Mouse (Mus musculus) gastrocnemius, postnatal 4 days (tissue): ENCODE measurements around the gene Josd2. TPM values are rescaled to one million over a fixed set of nuclear protein-coding genes. Genes with fewer than 3 reads are reported as not detected.
A peak's percentile ranks its signal among the peaks of the same experiment; 100 is the strongest.

Experiments
- DNase-seq, 2 experiments: peaks; one replicate each; pipeline ENCODE4 v3.0.0; 2021 to 2022; ENCODE audit warnings: low spot score in 2 of 2, mixed read lengths in 2 of 2
- microRNA-seq: library from miRNA; unstranded; fragments of <30 nt; microRNA quantifications from one replicate; pipeline ENCODE4 v1.2.0, GENCODE M21; 2021
- total RNA-seq, 2 experiments: library from RNA; stranded (reverse); gene quantifications; 2 replicates each; pipeline ENCODE4 v1.2.3; 2021

Josd2 gene
- total RNA-seq, 2 experiments from 2014 or later, result 67.2 to 77.6 TPM

GRCm38 (mm10) chr7:44495992-44496770, 28.4 kb downstream of the Josd2 start, which contains the start of the genes Emc10 and Fam71e1:
Gene Emc10 (minus strand): TSS chr7:44496529.
Gene Fam71e1 (plus strand): TSS chr7:44496581.
- DNase-seq, result peak; percentile 96

- DNase-seq, result no peak
These were observed 29.0 kb downstream of the Josd2 start for GRCm38 (mm10) chr7:44496771-44497109.

DNA sequence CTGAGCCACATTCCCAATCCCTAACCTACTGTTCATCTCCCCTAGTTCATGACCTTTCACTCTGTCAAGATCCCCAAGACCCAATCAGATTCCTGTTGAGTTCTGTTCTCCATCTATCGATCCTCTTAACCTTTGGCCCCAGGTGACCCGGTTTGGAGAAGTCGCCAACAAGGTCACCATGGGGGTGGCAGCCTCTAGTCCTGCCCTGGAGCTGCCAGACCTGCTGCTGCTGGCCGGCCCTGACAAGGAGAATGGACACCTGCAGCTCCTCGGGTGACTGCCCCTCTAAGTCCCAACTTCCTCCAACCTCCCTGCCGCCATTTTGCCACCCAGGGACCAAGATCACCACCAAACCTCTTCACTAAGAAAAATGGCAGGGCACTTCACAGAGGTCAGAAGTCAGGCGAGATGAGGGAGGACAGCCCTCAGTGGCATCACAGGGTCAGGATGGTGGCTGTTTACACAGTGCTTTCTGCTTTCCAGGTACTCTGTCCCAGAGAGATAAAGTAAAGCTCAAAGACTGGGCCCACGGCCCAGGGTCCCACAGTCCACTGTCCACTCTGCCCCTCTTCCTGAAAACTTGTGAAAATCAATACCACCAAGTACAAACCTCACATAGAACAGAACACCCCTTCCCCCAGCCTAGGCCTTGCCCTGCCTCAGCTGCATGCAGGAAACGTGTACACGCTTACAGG, 29.7 kb downstream of the Josd2 start:
- no peak for DNase-seq

DNA sequence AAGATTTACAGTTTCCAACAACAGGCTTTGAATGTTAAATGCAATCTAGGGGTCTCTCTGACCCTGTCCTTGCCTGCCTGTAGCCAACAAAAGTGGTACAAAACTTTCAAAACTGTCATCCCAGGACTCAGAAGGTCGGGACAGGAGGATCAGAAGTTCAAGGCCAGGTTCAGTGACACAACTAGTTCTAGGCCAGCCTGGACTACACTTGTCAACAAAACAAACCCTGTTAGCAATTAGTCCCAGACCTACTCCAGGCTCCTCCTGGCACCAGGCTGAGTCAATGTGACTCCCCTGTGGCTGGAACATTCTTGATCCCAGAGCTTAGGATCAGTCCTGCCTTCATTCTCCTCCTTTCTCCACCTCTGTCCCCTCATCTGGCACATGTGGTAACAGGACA, 31.1 kb downstream of the Josd2 start:
- DNase-seq, result no peak

DNA sequence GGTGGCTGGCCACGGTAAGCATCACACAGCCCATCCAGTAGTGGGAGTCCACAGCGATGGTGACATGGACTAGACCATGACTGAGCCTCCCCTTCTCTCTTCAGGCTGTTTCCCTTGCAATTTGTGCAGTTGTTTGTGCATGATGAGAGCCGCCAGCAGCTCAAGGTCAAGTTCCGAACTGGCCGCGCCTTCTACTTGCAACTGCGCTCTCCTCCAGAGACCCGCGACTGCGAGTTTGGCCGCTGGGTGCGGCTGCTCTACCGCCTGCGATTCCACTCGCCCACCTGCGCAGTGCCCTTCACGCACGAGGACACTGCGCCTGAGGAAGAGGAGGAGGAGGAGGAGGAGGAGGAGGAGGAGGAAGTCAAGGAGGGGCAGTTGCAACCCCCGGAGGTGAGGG, 32.3 kb downstream of the Josd2 start:
- no peak for DNase-seq

DNA sequence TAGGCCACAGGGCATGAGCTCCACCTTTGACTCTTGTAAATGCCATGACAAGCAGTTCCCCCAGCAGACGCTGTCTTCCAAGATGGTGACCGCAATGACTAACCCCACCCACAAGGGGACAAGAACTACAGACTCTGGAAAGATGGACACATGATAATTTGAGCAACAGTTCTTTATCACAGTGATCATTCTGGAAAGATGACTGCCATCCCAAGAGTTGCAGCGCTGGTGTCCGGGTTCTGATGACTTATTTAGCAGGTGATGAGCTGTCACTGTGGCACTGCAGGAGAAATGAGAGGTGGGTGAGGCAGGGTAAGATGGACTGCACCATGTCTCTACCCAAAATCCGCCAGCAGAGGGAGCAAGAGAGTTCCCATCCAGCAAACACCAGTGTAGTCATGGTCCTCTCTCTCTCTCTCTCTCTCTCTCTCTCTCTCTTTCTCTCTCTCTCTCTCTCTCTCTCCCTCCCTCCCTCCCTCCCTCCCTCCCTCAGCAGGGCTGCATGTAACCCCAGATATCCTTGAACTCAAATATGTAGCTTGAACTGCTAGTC, 33.9 kb downstream of the Josd2 start:
- DNase-seq, result peak in 1 of 2 experiments; percentile 64

GRCm38 (mm10) chr7:44507491-44507890, 39.7 kb downstream of the Josd2 start:
- DNase-seq, result no peak

- DNase-seq, result no peak
These were observed 51.6 kb downstream of the Josd2 start for GRCm38 (mm10) chr7:44519240-44519913.

- DNase-seq, result no peak
These were observed 53.2 kb downstream of the Josd2 start for GRCm38 (mm10) chr7:44520990-44521389.

Small RNA genes lying within 50 kb of the gene (microRNA-seq; reads per million reads assigned to microRNA genes)
- gene Mir7052, result 0.63 reads per million

Other genes starting within 250 kb of the Josd2 start
- gene Klk1, start 242.6 kb upstream of the Josd2 start, total RNA-seq, result not detected
- not detected for gene Gm36864, start 231.8 kb upstream of the Josd2 start, total RNA-seq
- under 1 TPM; 0.26 to 0.32 TPM for gene 1700028J19Rik, start 221.3 kb upstream of the Josd2 start, total RNA-seq
- 10 to 100 TPM; 47.7 to 72.0 TPM for gene 2410002F23Rik, start 221.3 kb upstream of the Josd2 start, total RNA-seq
- gene Acp4, start 210.6 kb upstream of the Josd2 start, total RNA-seq, result not detected
- not detected for gene Gm15517, start 206.5 kb upstream of the Josd2 start, total RNA-seq
- gene Clec11a, start 161.1 kb upstream of the Josd2 start, total RNA-seq, result 1 to 10 TPM; 3.9 to 4.7 TPM
- gene Shank1, start 157.7 kb upstream of the Josd2 start, total RNA-seq, result 1 to 10 TPM; 3.0 to 3.5 TPM
- under 1 TPM; 0.34 to 0.49 TPM for gene Syt3, start 83.9 kb upstream of the Josd2 start, total RNA-seq
- not detected for gene 1700008O03Rik, start 82.2 kb upstream of the Josd2 start, total RNA-seq
- gene Lrrc4b, start 39.0 kb upstream of the Josd2 start, total RNA-seq, result 1 to 10 TPM; 4.0 to 4.2 TPM
- gene Aspdh, start 2.6 kb upstream of the Josd2 start, total RNA-seq, result not detected
- gene Emc10, start 28.5 kb downstream of the Josd2 start, total RNA-seq, result 10 to 100 TPM; 60.1 to 65.3 TPM
- gene Fam71e1, start 28.6 kb downstream of the Josd2 start, total RNA-seq, result 1 to 10 TPM; 6.2 to 6.8 TPM
- 100 to 1,000 TPM; 438 to 552 TPM for gene Mybpc2, start 56.7 kb downstream of the Josd2 start, total RNA-seq
- under 1 TPM; 0.26 to 0.27 TPM for gene Spib, start 64.1 kb downstream of the Josd2 start, total RNA-seq
- gene Pold1, start 80.9 kb downstream of the Josd2 start, total RNA-seq, result 10 to 100 TPM; 32.0 to 35.2 TPM
- gene Nr1h2, start 86.0 kb downstream of the Josd2 start, total RNA-seq, result 10 to 100 TPM; 38.3 to 45.3 TPM
- under 1 TPM; 0.65 to 0.81 TPM for gene Napsa, start 104.4 kb downstream of the Josd2 start, total RNA-seq
- 1 to 10 TPM in 1 of 2 experiments, under 1 TPM in 1; 0.91 to 1.1 TPM for gene Kcnc3, start 122.7 kb downstream of the Josd2 start, total RNA-seq
- gene Myh14, start 202.9 kb downstream of the Josd2 start, total RNA-seq, result 10 to 100 TPM; 25.7 to 26.6 TPM
- gene Izumo2, start 240.8 kb downstream of the Josd2 start, total RNA-seq, result not detected